Mouse (Mus musculus) forelimb bud, embryonic 11.5 days (tissue): ENCODE data around the gene Bpifc.

Experiments used
- DNase-seq: peaks from one replicate; pipeline ENCODE4 v3.0.0-alpha.2; 2012; ENCODE audit warnings: low read depth, low spot score

Gene Bpifc

DNA sequence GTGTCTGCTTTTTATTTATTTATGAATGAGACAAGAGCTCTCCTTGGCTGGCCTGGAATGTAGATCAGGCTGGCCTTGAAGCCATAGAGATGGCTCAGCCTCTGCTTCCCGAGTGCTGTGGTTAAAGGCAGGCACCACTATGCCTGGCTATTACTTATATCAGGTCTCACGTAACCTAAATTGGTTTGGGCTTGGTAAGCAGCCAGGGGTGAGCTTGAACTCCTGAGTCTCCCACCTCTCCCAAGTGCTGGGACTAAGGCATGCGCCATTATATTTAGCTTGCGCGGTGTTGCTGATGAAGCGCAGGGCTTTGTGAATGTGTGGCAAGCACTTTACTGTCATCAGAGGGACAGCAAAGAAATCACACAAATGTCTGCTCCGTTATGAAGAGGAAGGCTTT lies 6.1 kb upstream of the Bpifc start:
- no peak for DNase-seq

- no peak for DNase-seq
These were observed 523 bp downstream of the Bpifc start for GRCm38 (mm10) chr10:86011172-86011571.

DNA sequence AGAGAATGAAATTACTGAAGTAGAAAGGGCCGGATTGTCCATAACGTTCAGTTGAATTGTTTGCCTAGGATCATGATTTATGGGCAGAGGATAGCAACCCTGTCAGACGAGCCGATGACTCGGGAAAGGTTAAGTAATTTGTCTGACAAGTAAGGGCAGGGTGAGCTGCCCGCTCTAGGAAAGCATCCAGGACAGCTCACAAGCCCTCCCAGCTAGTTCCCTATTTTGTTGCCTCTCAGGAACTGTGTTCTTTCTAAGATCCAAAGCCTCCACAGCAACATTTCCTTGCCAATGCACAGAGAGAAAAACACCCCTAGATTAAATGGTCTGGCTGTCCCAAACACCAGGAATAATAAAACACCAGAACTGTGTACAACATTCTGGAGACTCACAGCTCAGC lies 1.1 kb downstream of the Bpifc start:
- no peak for DNase-seq

GRCm38 (mm10) chr10:86009688-86010087 lies 2.0 kb downstream of the Bpifc start:
- no peak for DNase-seq

DNA sequence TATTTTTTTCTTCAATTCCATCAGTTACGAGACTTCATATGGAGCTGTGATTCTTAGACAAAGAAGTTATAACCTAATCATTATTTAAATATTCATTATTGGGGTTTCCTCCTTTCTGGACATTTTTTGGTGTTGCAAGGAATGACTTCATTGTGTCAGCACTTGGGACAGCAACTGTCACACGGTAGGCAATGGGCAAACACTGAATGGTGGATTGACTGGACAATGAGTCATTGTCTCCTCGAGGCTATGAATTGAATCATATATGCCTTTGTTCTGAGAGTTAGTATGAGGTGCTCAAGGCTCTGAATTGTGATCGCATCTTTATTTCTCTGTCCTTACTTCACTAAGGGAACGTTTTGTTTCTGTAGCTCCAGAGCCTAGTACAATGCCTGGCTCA lies 5.2 kb downstream of the Bpifc start:
- no peak for DNase-seq

DNA sequence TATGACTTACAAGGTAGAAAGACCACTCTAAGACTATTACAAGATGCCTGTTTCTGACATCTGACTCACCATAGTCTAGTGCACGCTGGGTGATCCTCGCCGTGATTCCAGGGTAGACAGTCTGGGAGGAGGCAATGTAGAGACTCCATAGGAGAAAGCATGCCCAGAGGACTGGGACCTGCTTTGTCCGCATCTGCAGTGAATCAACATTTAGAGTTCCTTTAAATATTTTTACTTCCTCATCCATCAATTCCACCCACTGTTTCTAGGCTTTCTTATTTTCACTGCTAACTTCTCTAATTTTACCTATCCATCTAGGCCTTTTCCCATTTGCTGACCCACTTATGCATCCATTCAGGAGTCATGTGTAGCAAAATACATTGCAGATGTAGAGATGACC lies 11.2 kb downstream of the Bpifc start:
- no peak for DNase-seq

GRCm38 (mm10) chr10:85994543-85995104 lies 17.1 kb downstream of the Bpifc start:
- DNase-seq, result no peak

GRCm38 (mm10) chr10:85993836-85994235 lies 17.9 kb downstream of the Bpifc start:
- no peak for DNase-seq

- DNase-seq, result no peak
These were observed 19.3 kb downstream of the Bpifc start for GRCm38 (mm10) chr10:85992412-85992811.

- no peak for DNase-seq
These were observed 22.1 kb downstream of the Bpifc start for GRCm38 (mm10) chr10:85989412-85990115.

- no peak for DNase-seq
These were observed 38.8 kb downstream of the Bpifc start for GRCm38 (mm10) chr10:85972915-85973314.

GRCm38 (mm10) chr10:85971826-85972225 lies 39.9 kb downstream of the Bpifc start:
- no peak for DNase-seq

- DNase-seq, result no peak
These were observed 41.6 kb downstream of the Bpifc start for GRCm38 (mm10) chr10:85969894-85970620.

DNA sequence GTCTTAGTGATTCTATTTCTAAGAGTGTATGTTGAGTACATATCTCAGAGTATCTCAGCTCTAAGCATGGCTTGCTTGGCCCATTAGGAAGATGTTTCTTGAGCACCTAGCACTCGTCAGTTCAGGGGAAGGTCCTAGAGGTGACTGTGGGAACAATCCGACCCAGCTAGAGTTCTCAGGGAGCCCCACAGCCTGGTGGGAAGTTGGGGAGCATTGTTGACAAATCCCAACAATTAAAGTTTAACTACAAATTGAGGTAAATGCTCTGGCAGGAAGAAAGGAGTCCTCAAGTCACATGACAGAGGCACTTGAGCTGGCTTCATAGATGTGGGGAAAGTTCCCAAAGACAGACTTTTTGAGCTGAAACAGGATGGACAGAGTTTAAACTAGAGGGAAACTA lies 43.0 kb downstream of the Bpifc start:
- no peak for DNase-seq

DNA sequence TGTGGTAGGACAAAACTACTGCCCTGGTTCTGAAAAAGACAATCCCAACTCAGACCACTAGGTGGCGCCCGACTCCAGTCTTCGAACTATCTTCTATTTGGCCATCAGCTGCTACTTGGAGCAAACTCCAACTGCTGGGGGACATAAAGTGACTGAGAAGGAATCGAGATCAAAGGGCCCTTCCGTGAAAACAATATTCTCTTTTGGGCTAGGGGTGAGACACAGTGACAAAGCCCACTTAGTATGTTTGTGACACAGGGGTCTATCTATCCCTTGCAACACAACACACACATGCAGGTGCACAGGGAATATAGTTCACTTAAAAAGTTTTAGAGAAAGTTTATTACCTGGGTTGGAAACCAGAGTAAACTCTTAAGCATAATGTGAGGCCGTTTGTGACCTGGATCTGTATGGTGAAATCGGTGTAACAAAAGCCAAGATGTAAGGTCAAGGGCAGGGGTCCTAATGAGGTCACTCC lies 43.5 kb downstream of the Bpifc start:
- peak; percentile 79 for DNase-seq

DNA sequence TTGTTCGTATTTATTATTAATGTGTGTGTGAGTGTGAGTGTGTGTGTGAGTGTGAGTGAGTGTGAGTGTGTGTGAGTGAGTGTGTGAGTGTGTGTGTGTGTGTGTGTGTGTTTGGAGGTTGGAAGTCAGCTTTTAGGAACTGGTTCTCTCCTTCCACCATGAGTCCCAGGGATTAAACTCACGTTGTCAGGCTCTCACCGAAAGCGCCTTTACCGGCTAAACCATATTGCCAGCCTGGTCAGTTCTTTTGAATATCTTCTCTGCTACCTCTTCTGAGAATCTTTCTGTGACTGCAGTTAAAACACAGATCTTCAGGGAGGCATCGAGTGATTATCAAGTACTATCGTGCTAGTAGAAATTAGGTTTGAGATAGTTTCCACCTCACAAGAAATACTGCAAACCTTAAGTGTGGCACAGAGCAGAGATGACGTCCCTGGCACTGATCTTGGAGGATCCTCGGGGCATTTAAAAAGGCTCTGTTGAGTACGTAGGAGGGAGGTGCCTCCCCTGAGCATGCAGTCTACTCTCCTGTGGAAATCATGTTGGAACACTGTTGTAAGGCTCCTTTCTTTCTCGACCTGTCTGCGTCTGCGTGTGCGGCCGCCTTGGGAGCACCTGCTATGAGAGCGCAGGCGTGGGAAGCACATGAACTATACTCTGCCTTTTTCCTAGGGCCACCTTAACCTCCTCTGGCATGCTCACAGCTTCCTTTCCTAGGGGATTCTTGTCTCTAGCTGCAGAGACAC lies 44.1 kb downstream of the Bpifc start:
- no peak for DNase-seq

DNA sequence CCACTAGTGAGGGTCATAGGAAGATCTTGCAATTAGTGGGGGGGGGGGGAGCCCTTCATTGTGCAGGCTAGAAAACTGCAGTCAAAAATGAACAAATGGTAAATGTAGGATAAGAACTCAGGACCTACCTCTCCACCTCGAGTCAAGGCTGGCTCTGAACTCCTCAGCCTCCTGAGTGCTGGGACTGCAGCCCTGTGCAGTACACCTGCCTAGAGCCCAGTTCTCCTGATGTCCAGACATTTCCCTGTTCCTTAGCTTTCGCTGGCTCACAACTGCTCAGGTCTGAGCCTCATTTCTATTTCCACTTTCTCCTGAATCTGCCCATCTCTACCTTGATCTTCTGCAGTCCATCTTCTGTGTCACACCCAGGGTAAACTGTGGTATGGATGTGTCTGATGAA lies 45.2 kb downstream of the Bpifc start:
- DNase-seq, result no peak

DNA sequence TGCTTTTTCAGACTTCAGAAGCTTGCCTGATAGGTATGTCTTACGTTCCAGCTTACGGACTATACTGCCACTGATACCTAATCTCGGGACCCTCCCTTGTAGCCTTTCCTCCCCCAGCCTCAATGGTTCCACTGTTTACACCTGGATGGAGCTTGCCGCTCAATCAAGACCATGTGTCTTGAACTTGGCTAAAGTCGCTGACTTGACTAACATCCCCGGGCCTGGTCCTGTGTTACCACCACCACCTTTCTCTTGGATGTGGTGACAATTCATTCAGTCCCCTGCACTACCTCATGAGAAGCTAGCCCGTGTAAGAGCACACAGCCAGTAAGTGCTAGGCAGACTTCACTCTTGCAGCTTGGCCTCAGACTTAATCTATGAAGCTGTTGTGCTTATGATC lies 47.4 kb downstream of the Bpifc start:
- DNase-seq, result no peak

DNA sequence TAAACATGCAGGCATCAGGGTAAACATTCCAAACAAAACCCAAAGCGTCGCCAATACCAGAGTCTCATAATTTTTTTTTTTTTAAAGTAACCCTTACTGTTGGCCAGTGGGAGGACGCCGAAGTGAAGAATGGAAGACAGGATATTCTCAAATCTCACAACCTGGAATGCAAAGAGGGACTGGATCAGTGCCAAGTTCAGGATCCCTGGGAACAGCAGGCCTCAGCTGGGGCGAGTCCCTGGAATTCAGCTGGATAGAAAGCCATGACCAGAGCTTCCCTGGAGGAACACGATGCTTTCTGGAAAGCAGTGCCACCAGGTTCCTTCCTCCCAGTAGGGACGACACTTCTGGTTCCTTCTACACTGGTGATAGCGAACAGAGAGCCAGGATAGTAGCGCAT lies 48.8 kb downstream of the Bpifc start:
- no peak for DNase-seq

DNA sequence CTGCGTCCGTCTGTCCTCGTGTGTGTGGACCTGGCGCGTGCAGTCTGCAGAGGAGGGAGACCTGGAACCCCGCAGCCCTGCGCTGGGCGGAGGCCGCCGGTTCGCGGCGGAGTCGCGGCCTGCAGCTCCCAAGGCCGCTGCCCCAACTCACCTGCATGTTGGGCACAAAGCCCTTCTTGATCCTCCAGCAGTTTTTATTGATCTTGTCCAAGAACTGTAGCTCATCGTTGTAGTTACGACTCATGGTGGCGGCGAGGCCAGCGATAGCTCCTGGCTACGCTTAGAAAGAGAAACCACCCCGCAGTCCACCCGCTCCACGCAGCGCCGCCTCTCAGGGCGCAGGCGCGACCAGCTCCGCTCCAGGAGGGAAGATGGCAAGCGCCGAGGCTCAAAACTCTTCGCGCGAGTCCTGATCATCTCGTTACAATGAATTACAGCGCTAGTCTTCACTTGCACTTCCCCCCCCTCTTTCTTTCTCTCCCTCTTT lies 54.2 kb downstream of the Bpifc start, which contains the start of gene Rtcb:
TSS of gene Rtcb (minus strand) at position 360 of the 487 bp plus-strand sequence.
- DNase-seq, result peak; percentile 94

DNA sequence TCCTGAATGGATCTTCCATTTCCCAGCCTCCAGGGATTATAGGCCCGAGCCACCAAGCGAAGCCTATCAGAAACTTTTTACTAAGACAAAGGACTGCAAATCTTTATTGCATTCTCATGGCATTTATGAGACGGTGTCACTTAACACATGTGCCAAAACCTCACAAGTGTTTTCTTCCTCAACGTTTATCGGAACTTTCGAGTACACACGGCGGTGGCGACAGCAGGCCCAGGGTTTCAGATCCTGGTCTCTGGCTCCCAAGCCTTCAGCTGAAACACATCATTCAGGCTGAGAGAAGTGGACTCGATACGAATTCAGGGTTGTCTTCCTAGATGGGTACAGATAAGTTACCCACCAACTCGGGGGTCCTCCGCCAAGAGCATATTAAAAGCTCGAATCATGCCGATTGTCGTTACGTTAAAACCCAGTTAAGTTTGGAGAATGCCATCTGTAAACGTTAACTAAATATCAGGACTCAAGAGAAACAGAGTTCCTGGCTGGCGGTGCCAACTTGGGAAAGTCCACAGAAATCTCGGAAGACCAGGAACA lies 54.8 kb downstream of the Bpifc start:
- peak; percentile 9 for DNase-seq

GRCm38 (mm10) chr10:85954429-85954828 lies 57.3 kb downstream of the Bpifc start:
- DNase-seq, result no peak
